Mouse (Mus musculus) retina, embryonic 14.5 days (tissue): ENCODE measurements around the gene Nudt15.
A peak's percentile ranks its signal among the peaks of the same experiment; 100 is the strongest.

ENCODE experiments used
- DNase-seq: peaks from one replicate; pipeline ENCODE4 v3.0.0-alpha.2; 2015; ENCODE audit warnings: low spot score

Nudt15 gene

DNA sequence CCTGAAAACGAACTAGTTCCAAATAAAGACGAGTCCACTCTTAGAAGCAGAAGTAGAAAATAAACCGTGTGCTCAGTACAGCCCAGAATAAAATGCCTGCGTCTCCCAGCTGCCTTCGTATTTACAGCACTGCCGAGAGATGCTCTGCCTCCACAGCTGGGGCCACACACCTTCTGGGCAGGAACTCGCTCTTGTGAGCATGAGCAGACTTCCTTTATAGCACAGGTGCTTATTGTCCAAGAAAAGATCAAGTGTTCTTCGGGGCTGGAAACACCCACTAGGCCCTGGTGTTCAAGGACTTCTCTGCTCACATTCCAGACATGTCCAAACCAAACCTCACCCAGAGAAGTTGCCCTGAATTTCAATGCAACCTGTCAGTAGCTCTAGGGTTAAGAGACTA is 77.4 kb downstream of the Nudt15 start:
- DNase-seq, result no peak

DNA sequence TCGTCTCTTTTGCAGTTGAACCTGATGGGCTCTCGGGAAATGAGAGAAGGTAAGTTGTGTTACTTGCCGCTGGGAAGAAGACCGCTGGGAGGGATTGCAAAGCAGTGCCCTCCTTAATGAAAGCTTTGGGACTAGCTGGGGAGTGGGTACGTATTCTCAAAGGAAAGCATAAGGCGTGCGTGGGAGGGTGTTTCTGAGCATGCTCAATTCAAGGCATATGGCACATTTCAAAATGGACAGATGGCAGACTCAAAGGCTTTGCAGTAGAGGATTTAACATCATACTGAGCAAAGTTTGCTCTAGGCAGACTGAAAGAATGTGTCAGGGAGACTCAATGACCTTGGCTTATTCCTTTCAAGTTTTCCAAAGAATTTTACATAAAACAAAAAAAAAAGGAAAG is 78.5 kb downstream of the Nudt15 start:
- peak; percentile 22 for DNase-seq
